Mouse (Mus musculus) liver, embryonic 11.5 days (tissue): ENCODE measurements around the gene Macf1. TPM values are rescaled to one million over a fixed set of nuclear protein-coding genes. Genes with fewer than 3 reads are reported as not detected.

Experiments used
- ATAC-seq: fragments of 200-750 bp; cut with Nextera tagmentation; replicated peaks from 2 replicates; pipeline ENCODE4 v1.8.0; 2017; ENCODE audit warnings: moderate number of reproducible peaks, mild to moderate bottlenecking, moderate TSS enrichment, moderate library complexity; ENCODE audit not compliant: low FRiP score
- DNase-seq: peaks from one replicate; pipeline ENCODE4 v3.0.0-alpha.2; 2017; ENCODE audit warnings: low spot score
- H3K27ac ChIP-seq: fragments of 300-500 bp; sonication (generic); 2 replicates; pipeline ENCODE4 v1.5.1; 2014; ENCODE audit warnings: mild to moderate bottlenecking, low read depth, low read length, control low read depth
- H3K27me3 ChIP-seq: fragments of 300-500 bp; sonication (generic); replicated peaks from 2 replicates; pipeline ENCODE4 v1.6.1; 2014; ENCODE audit warnings: low read length, mixed read lengths; ENCODE audit not compliant: control insufficient read depth, insufficient read depth
- H3K36me3 ChIP-seq: fragments of 300-500 bp; sonication (generic); 2 replicates; pipeline ENCODE4 v1.6.1; 2014; ENCODE audit warnings: mild to moderate bottlenecking, low read length, moderate library complexity, mixed read lengths; ENCODE audit not compliant: control insufficient read depth, insufficient read depth
- H3K4me1 ChIP-seq: fragments of 300-500 bp; sonication (generic); replicated peaks from 2 replicates; pipeline ENCODE4 v1.6.1; 2014; ENCODE audit warnings: low read length, mixed read lengths; ENCODE audit not compliant: control insufficient read depth, insufficient read depth
- H3K4me2 ChIP-seq: fragments of 300-500 bp; sonication (generic); 2 replicates; pipeline ENCODE4 v1.6.1; 2014; ENCODE audit warnings: mild to moderate bottlenecking, control low read depth, moderate library complexity
- H3K4me3 ChIP-seq: fragments of 300-500 bp; sonication (generic); 2 replicates; pipeline ENCODE4 v1.5.1; 2014; ENCODE audit warnings: low read depth, low read length, control low read depth
- H3K9ac ChIP-seq: fragments of 300-500 bp; sonication (generic); 2 replicates; pipeline ENCODE4 v1.6.1; 2014; ENCODE audit warnings: low read depth, low read length, control low read depth
- H3K9me3 ChIP-seq: fragments of 300-500 bp; sonication (generic); 2 replicates; pipeline ENCODE4 v1.6.1; 2016; ENCODE audit warnings: low read length, inconsistent platforms, mixed read lengths; ENCODE audit not compliant: control insufficient read depth
- WGBS: fragments of 180-500 bp; shearing (Covaris S2); extraction: QIAGEN DNeasy Blood & Tissue Kit; methylation state at CpG from one replicate; pipeline ENCODE4 v1.1.7; 2014; 5-methylcytosine and 5-hydroxymethylcytosine counted together
- polyA plus RNA-seq: library from polyadenylated mRNA; unstranded; fragments of >200 nt; fragmentation: Nextera tagmentation; extraction: Ambion mirVana; gene quantifications from 2 replicates; pipeline ENCODE4 v1.2.1, GENCODE M21; 2014

Gene Macf1
- polyA plus RNA-seq, 1 experiment from 2014 or later, result 36.5 TPM

GRCm38 (mm10) chr4:123460595-123461272 is 223.4 kb downstream of the Macf1 start:
- DNase-seq, result no peak
- Histone ChIP-seq H3K27ac (no peak overlapping the region), H3K4me1 (no peaks in the 10 kb centered on the region)

DNA sequence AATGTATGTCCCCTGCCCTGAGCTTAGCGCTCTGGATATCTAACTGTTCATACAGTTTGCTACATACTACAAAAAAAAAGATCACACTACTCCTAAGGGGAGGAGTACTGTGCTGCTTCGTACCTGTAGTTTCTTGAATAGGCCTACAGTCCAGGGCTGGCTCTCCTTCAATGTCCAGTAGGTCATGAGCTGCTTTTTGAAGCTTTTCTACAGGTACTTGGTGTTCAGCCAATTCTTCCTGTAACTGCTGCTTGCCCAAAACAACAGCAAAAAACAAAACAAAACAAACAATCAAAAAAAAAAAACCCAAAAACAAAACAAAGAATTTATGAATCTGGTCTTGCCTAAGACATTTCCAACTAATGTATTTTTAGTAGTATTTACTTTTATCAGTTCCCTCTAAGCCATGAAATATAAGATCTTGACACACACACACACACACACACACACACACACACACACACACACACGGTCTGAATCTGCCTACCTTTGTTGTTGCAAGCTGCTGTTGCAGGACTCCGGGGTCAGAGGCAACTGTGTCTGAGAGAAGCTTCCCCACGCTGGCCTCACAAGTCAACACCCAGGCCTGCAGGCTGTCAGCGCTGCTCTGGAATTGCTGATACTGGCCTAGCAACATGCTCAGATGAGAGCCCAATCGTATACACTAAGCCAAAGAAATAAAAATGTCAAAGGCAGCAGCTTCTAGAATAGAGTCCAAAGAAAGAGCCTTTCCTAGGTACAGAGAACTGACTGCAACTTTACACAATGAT is 229.1 kb downstream of the Macf1 start:
- no peaks in the 10 kb centered on the region for H3K4me1 ChIP-seq
- H3K27me3 ChIP-seq, result no peaks in the 10 kb centered on the region
- no peak overlapping the region for H3K4me2 ChIP-seq
- no peak overlapping the region for H3K4me3 ChIP-seq
- ATAC-seq (no peak), DNase-seq (no peak)
- 85% methylated on average over 7 of the region's 7 CpGs for WGBS
- H3K9me3 ChIP-seq, result no peaks in the 10 kb centered on the region
- peaks cover 14% of the 10 kb centered on the region for H3K36me3 ChIP-seq
- no peak overlapping the region for H3K9ac ChIP-seq
- no peak overlapping the region for H3K27ac ChIP-seq

More at GRCm38 (mm10) chr4:123460595-123461272, 223.4 kb downstream of the Macf1 start:
- Histone ChIP-seq H3K27me3 (no peaks in the 10 kb centered on the region), H3K4me2 (no peak overlapping the region), H3K9ac (no peak overlapping the region), H3K9me3 (no peaks in the 10 kb centered on the region), H3K4me3 (no peak overlapping the region), H3K36me3 (peaks cover 18% of the 10 kb centered on the region)
- ATAC-seq, result no peak
- 73% methylated on average over 8 of the region's 8 CpGs for WGBS

DNA sequence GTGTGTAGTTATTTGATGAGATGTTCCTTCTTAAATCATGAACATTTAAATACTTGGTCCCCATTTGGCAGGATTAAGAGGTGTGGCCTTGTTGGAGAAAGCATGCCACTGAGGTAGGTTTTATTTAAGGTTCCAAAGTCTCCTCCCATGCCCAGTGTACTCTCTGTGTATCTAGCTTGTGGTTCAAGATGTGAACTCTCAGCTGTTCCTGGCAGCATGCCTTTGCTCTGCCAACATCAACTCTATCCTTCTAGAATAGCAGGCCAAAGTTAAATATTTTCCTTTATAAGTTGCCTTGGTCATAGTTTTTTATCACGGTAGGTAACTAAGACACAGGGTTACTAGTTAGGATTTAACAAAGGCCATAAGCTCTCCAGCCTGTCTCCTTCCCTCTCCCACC is 230.4 kb downstream of the Macf1 start:
- Histone ChIP-seq H3K9ac (no peak overlapping the region), H3K9me3 (no peaks in the 10 kb centered on the region), H3K4me3 (no peak overlapping the region), H3K36me3 (peaks cover 19% of the 10 kb centered on the region), H3K27me3 (no peaks in the 10 kb centered on the region), H3K27ac (no peak overlapping the region), H3K4me1 (no peaks in the 10 kb centered on the region), H3K4me2 (no peak overlapping the region)
- no peak for DNase-seq
- ATAC-seq, result no peak
- WGBS, result 92% methylated on average over 1 of the region's 1 CpGs

DNA sequence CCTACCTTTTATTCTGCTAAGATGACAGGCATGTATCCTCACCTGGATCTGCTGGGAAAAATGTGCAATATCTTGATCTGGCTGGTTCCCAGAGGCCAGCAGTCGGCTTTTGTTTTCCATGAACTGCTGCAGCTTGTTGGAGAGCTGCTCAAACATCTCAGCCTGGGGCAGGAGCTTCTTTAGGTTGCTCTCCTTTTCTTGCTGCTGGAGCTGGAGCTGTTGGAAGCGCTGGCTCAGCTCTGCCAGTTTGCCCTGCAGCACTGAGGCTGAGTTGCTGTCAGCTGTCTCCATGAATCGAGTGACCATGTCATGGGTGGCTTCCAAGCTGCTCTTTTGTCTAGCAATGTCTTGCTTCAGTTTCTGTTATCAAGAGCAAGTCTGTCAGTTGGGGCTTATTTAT is 232.2 kb downstream of the Macf1 start:
- Histone ChIP-seq H3K4me2 (no peak overlapping the region), H3K27ac (no peak overlapping the region), H3K4me3 (no peak overlapping the region), H3K9me3 (no peaks in the 10 kb centered on the region), H3K9ac (no peak overlapping the region), H3K27me3 (no peaks in the 10 kb centered on the region), H3K36me3 (peaks cover 23% of the 10 kb centered on the region), H3K4me1 (no peaks in the 10 kb centered on the region; the same call in 1 of the 2 replicates)
- DNase-seq (no peak), ATAC-seq (no peak)
- WGBS, result 89% methylated on average over 3 of the region's 3 CpGs

DNA sequence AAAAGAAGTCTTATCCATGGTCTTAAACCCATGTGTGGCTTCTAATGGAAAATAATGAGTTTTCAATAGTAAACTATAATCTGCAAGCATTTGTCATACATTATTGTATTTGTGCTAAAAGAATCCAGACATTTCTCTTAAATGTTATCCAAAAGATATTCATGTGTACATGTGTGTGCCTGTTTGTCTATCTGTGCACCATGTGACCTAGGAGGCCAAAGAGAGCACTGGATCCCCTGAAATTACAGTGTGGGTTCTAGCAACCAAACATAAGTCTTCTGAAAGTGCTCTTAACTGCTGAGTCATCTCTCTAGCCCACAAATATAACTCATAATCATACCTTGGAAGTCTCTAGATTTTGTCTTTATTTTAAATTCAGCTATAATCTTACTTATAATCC is 234.9 kb downstream of the Macf1 start:
- Histone ChIP-seq H3K4me1 (peaks cover 3% of the 10 kb centered on the region; the same call in 1 of the 2 replicates), H3K4me2 (no peak overlapping the region), H3K9ac (no peak overlapping the region), H3K4me3 (no peak overlapping the region), H3K27me3 (no peaks in the 10 kb centered on the region), H3K36me3 (peaks cover 20% of the 10 kb centered on the region), H3K9me3 (no peaks in the 10 kb centered on the region), H3K27ac (no peak overlapping the region)
- ATAC-seq, result no peak
- no peak for DNase-seq

GRCm38 (mm10) chr4:123448015-123448414 is 236.1 kb downstream of the Macf1 start:
- WGBS, result 87% methylated on average over 2 of the region's 2 CpGs
- Histone ChIP-seq H3K4me1 (peaks cover 3% of the 10 kb centered on the region; the same call in 1 of the 2 replicates), H3K27ac (no peak overlapping the region), H3K4me2 (no peak overlapping the region), H3K36me3 (peaks cover 22% of the 10 kb centered on the region), H3K4me3 (no peak overlapping the region), H3K9ac (no peak overlapping the region), H3K9me3 (no peaks in the 10 kb centered on the region), H3K27me3 (no peaks in the 10 kb centered on the region)
- DNase-seq (no peak), ATAC-seq (no peak)

DNA sequence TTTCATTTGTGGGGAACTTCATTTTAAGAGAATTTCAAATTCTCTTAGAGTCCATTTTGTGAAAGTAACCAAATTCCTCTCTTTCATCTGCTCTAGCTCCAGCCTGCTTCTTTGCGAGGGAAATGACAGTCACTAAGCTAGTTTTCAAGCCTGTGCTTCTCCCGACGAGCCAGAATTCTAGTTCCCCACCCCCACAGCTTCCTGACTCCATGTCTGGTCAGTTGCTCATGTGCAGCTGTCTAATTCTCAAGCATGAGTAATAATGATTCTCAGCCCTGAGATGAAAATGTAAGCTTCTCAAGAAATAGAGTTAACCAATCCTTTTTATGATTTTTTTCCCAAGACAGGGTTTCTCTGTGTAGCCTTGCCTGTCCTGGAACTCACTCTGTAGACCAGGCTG is 236.9 kb downstream of the Macf1 start:
- no peak overlapping the region for H3K27ac ChIP-seq
- ATAC-seq, result no peak

DNA sequence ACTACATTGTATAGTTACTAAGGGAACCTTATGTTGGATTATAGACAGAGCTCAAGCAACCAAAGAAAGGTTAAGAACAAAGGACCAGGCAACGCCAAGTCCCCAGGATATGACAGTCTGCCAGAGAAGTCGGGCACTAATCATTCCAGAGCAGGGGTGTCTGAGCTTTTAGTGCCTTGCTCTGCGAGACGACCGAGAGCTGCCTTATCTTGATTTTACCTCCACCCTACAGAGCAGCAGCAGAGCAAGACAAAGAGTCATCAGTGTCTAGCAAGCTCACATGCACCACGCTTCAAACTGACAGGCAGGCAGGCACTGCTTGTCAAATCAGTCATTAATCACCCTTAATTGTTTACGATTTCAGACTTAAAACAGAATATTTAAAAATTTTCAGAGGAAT is 237.4 kb downstream of the Macf1 start:
- H3K27me3 ChIP-seq, result no peaks in the 10 kb centered on the region
- peaks cover 15% of the 10 kb centered on the region for H3K36me3 ChIP-seq
- H3K9ac ChIP-seq, result no peak overlapping the region
- no peak overlapping the region for H3K27ac ChIP-seq
- WGBS, result 28% methylated on average over 7 of the region's 7 CpGs
- ATAC-seq, result peak; percentile 87
- no peak overlapping the region for H3K4me3 ChIP-seq
- DNase-seq, result no peak
- H3K4me2 ChIP-seq, result no peak overlapping the region
- peaks cover 3% of the 10 kb centered on the region; the same call in 1 of the 2 replicates for H3K4me1 ChIP-seq
- H3K9me3 ChIP-seq, result no peaks in the 10 kb centered on the region

More for the DNA sequence above, 236.9 kb downstream of the Macf1 start:
- no peaks in the 10 kb centered on the region for H3K27me3 ChIP-seq
- H3K9ac ChIP-seq, result no peak overlapping the region
- no peak for DNase-seq
- H3K4me3 ChIP-seq, result no peak overlapping the region
- H3K36me3 ChIP-seq, result peaks cover 19% of the 10 kb centered on the region
- no peak overlapping the region for H3K4me2 ChIP-seq
- H3K9me3 ChIP-seq, result no peaks in the 10 kb centered on the region
- 51% methylated on average over 3 of the region's 3 CpGs for WGBS
- H3K4me1 ChIP-seq, result peaks cover 3% of the 10 kb centered on the region; the same call in 1 of the 2 replicates
